Comparison of ENCODE assay signal across 27 mouse cellular contexts in the genomic region with DNA sequence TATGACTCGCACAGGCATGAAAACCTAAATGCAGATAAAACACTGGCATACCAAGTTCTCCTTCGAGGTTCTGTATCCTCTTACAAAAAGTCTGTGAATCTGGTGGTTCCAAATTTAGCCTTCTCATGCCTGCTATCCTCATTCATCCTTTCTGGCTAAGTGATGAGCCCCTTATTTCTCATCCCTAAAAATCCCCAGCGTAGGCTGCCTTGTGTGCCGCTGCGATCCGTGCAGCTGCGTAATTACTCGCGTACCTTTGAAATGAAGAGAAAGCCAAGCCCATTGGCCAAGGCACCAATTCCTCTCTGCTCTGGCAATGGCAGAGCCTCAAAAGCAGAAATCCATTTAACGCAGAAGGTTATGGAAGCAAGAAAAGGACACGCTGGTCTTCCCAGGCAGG. TPM values are rescaled to one million over a fixed set of nuclear protein-coding genes. Genes with fewer than 3 reads are reported as not detected.
"Had no signal": no experiment of that assay in that cellular context is flagged by ENCODE, and none has a peak within 500 bp of the region (broad histone marks: within the 10 kb centered on the region; RNA-seq: fewer than 3 reads in every experiment).

No protein-coding gene starts in this region.

- H3K36me3 ChIP-seq: heart, embryonic 10.5 days; heart, embryonic 12.5 days; hindbrain, embryonic 10.5 days; hindbrain, embryonic 12.5 days; intestine, embryonic 15.5 days; kidney, embryonic 15.5 days; limb, embryonic 10.5 days; limb, embryonic 12.5 days; liver, embryonic 13.5 days had no signal

- H3K4me1 ChIP-seq: hindbrain, embryonic 10.5 days; hindbrain, embryonic 12.5 days; intestine, embryonic 15.5 days; limb, embryonic 12.5 days; liver, embryonic 13.5 days had no signal

- H3K4me3 ChIP-seq: gastrocnemius, adult 2 months; heart, embryonic 10.5 days; heart, embryonic 12.5 days; hindbrain, embryonic 10.5 days; hindbrain, embryonic 12.5 days; intestine, embryonic 15.5 days; kidney, embryonic 15.5 days; limb, embryonic 10.5 days; limb, embryonic 12.5 days; liver, embryonic 13.5 days had no signal

- H3K27ac ChIP-seq: gastrocnemius, adult 2 months; heart, embryonic 10.5 days; hindbrain, embryonic 10.5 days; hindbrain, embryonic 12.5 days; hindbrain, embryonic 14.5 days; intestine, embryonic 15.5 days; kidney, embryonic 15.5 days; kidney, postnatal 0 days; limb, embryonic 10.5 days; limb, embryonic 12.5 days; liver, embryonic 13.5 days had no signal

- ATAC-seq: hindbrain, embryonic 16.5 days; inflammation-experienced regulatory T-cells, adult 6 months; intestine, embryonic 15.5 days; intestine, postnatal 0 days had no signal

- DNase-seq: gastrocnemius, adult 2 months; gastrocnemius, postnatal 10 days; gastrocnemius, postnatal 25 days; heart, adult 18-20 months; heart, postnatal 10 days; heart, postnatal 4 days; kidney, adult 18-20 months; kidney, adult 9 months; kidney, postnatal 14 days; kidney, postnatal 36 days; layer of hippocampus, adult 9-11 months; liver; liver, embryonic 13.5 days had no signal

- H3K9me3 ChIP-seq: heart, embryonic 10.5 days; heart, embryonic 12.5 days; hindbrain, embryonic 10.5 days; hindbrain, embryonic 12.5 days; intestine, embryonic 15.5 days; kidney, embryonic 15.5 days; limb, embryonic 10.5 days; limb, embryonic 12.5 days; liver, embryonic 13.5 days had no signal

- H3K4me2 ChIP-seq: heart, embryonic 12.5 days; hindbrain, embryonic 12.5 days; hindbrain, embryonic 14.5 days; intestine, embryonic 15.5 days; kidney, embryonic 15.5 days; limb, embryonic 12.5 days; liver, embryonic 11.5 days; liver, embryonic 13.5 days had no signal

- H3K9ac ChIP-seq: heart, embryonic 12.5 days; hindbrain, embryonic 12.5 days; hindbrain, embryonic 14.5 days; intestine, embryonic 15.5 days; kidney, embryonic 15.5 days; limb, embryonic 12.5 days; liver, embryonic 13.5 days had no signal

RNA-seq across cellular contexts. Expression of gene Nt5c1a, which starts 7.5 kb away (rescaled TPM):
- polyA plus RNA-seq: hindbrain, embryonic 10.5 days; hindbrain, embryonic 12.5 days; hindbrain, embryonic 14.5 days; inflammation-experienced regulatory T-cells, adult 6 months; intestine, embryonic 15.5 days; intestine, postnatal 0 days; limb, embryonic 10.5 days; limb, embryonic 12.5 days; liver, embryonic 11.5 days; liver, embryonic 13.5 days had no signal

RNA-seq across cellular contexts. Expression of gene Hpcal4, which starts 10.8 kb away (rescaled TPM):
- polyA plus RNA-seq: inflammation-experienced regulatory T-cells, adult 6 months; liver, embryonic 13.5 days had no signal
